Mouse (Mus musculus) heart, embryonic 16.5 days (tissue): ENCODE data around the gene Arsj. TPM values are rescaled to one million over a fixed set of nuclear protein-coding genes. Genes with fewer than 3 reads are reported as not detected.

ENCODE experiments used
- ATAC-seq: fragments of 200-750 bp; cut with Nextera tagmentation; replicated peaks from 2 replicates; pipeline ENCODE4 v1.8.0; 2017; ENCODE audit warnings: moderate number of reproducible peaks; ENCODE audit not compliant: insufficient read depth, low FRiP score; ENCODE audit errors: extremely low read depth
- H3K27ac ChIP-seq: fragments of 300-500 bp; sonication (generic); 2 replicates; pipeline ENCODE4 v1.5.1; 2014; ENCODE audit warnings: mild to moderate bottlenecking, low read length, control low read depth, moderate library complexity
- H3K27me3 ChIP-seq: fragments of 300-500 bp; sonication (generic); 2 replicates; pipeline ENCODE4 v1.6.1; 2014; ENCODE audit warnings: low read length, mixed read lengths; ENCODE audit not compliant: control insufficient read depth, insufficient read depth
- H3K36me3 ChIP-seq: fragments of 300-500 bp; sonication (generic); 2 replicates; pipeline ENCODE4 v1.6.1; 2014; ENCODE audit not compliant: control insufficient read depth, insufficient read depth
- H3K4me1 ChIP-seq: fragments of 300-500 bp; sonication (generic); 2 replicates; pipeline ENCODE4 v1.6.1; 2014; ENCODE audit warnings: low read length, mixed read lengths; ENCODE audit not compliant: control insufficient read depth, insufficient read depth
- H3K4me2 ChIP-seq: fragments of 300-500 bp; sonication (generic); 2 replicates; pipeline ENCODE4 v1.6.1; 2014; ENCODE audit warnings: low read depth, mild to moderate bottlenecking, control low read depth, low read length
- H3K4me3 ChIP-seq: fragments of 300-500 bp; sonication (generic); 2 replicates; pipeline ENCODE4 v1.5.1; 2014; ENCODE audit warnings: mild to moderate bottlenecking, control low read depth, low read length
- H3K9ac ChIP-seq: fragments of 300-500 bp; sonication (generic); 2 replicates; pipeline ENCODE4 v1.6.1; 2014; ENCODE audit warnings: low read length, control low read depth
- H3K9me3 ChIP-seq: fragments of 300-500 bp; sonication (generic); replicated peaks from 2 replicates; pipeline ENCODE4 v1.6.1; 2016; ENCODE audit warnings: low read length; ENCODE audit not compliant: control insufficient read depth
- WGBS: fragments of 180-500 bp; shearing (Covaris S2); extraction: QIAGEN DNeasy Blood & Tissue Kit; methylation state at CpG from one replicate; pipeline ENCODE4 v1.1.7; 2014; 5-methylcytosine and 5-hydroxymethylcytosine counted together
- polyA plus RNA-seq: library from polyadenylated mRNA; unstranded; fragments of >200 nt; fragmentation: Nextera tagmentation; extraction: Ambion mirVana; gene quantifications from 2 replicates; pipeline ENCODE4 v1.2.1, GENCODE M21; 2015

Gene Arsj
- polyA plus RNA-seq, 1 experiment from 2014 or later, result 0.89 TPM

DNA sequence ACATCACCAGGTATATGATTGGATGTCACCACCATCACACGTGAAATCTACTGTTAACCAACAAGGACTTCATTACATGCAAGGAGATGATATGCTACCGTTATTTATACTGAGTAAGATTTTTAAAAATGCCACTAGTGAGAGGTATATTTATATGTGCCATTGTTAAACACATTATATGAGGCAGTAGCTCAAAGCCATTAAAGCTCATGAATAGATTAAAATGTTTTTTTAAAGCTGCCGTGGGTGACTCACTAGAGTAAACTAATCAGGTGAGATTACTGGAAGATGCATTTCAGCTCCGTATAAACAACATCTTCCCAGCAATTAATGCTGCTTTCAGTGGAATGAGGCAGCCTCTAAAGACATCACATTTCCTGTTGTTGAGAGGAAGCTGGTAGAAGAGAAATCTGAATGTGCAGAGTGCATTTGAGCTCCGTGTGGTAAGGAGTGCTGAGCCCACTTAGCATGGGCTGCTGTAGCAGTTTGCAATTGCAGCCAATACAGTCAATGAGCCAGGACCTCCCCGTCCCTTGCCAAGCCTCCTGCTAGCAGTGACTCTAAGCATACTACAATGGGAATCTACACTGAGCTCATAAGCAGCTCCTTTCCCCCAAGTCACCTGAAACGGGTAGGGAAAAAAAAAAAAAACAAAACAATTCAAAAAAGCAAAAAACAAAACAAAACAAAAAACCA is 92.5 kb downstream of the Arsj start:
- ATAC-seq, result no peak
- H3K4me3 ChIP-seq, result no peak overlapping the region
- H3K9me3 ChIP-seq, result no peaks in the 10 kb centered on the region

GRCm38 (mm10) chr3:126463119-126463815 is 99.8 kb downstream of the Arsj start:
- Histone ChIP-seq H3K9me3 (no peaks in the 10 kb centered on the region), H3K27me3 (no peaks in the 10 kb centered on the region), H3K27ac (no peak overlapping the region), H3K4me2 (no peak overlapping the region), H3K4me1 (no peaks in the 10 kb centered on the region), H3K36me3 (no peaks in the 10 kb centered on the region), H3K9ac (no peak overlapping the region), H3K4me3 (no peak overlapping the region)
- no peak for ATAC-seq
- 60% methylated on average over 4 of the region's 4 CpGs for WGBS

More for the DNA sequence above, 92.5 kb downstream of the Arsj start:
- Histone ChIP-seq H3K9ac (no peak overlapping the region), H3K4me2 (no peak overlapping the region), H3K27me3 (no peaks in the 10 kb centered on the region), H3K36me3 (no peaks in the 10 kb centered on the region), H3K4me1 (no peaks in the 10 kb centered on the region), H3K27ac (no peak overlapping the region)
- WGBS, result 59% methylated on average over 7 of the region's 7 CpGs

DNA sequence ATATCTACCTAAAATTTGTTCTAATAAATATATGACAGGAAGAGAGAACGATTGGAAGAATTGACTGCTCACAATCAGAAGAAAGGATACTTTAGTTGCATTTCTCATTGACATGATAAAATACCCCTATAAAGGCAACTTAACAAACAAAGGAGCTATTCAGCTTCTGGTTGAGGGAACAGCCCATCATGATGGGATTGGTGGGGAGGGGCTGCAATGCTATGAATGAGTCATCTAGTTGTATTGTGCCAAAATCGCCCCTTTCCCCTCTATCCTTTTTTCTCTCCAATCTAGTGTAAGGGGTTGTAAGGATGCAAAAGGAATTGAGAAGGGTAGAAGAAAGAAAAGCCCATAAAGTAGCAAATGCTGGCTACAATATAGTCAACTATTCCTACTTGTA is 100.8 kb downstream of the Arsj start:
- no peak for ATAC-seq
- WGBS, result 78% methylated on average over 2 of the region's 2 CpGs
- Histone ChIP-seq H3K27ac (no peak overlapping the region), H3K9ac (no peak overlapping the region), H3K4me1 (no peaks in the 10 kb centered on the region), H3K4me3 (no peak overlapping the region), H3K4me2 (no peak overlapping the region), H3K36me3 (no peaks in the 10 kb centered on the region), H3K27me3 (no peaks in the 10 kb centered on the region), H3K9me3 (no peaks in the 10 kb centered on the region)

Other genes starting within 250 kb of the Arsj start
- gene Camk2d, start 232.6 kb downstream of the Arsj start, polyA plus RNA-seq, result 111 and 112 TPM in 2 replicates